Comparison of ENCODE assay signal across 11 mouse cellular contexts in the genomic region with DNA sequence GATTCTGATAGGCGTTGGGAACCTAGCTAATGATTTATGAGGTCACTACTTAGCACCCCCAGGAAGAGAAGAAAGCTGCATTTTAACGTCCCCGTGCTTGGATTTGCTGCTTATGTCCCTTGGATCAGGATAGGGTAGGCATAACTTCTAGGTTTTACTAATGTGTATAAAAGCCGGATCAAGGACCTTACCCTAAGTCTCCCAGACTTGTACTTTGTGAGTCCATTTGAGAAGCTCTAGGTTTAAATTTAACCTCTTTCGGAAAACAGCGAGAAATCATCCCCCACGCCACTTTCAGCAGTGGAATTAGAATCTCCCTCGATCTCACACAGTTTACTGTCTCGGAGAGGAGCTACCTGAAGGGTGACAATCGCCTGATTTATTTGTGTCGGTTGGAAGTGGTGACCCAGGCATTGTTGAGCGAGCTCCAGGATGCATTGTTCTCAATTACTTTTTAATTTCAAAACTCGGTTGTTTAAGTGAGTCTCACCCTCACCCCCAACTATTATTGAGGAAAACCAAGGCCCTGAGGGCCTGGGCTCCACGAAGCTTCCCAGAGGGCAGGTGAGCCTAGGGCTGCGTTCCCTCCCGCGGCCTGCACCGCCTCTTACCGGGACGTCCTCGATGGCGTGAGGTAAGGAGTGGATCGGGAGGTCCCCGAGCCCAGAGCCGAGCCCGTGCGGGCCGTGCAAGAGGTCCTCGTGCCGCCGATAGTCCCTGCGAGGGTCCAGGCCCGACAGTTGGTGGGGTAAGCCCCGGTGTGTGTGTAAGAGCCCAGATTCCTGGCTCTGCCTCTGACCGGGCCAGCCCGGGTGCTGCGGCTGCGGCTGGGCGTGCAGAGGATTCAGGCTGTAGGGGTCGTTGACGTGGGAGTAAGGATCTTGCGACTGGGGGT. TPM values are rescaled to one million over a fixed set of nuclear protein-coding genes. Genes with fewer than 3 reads are reported as not detected.
A peak's percentile ranks its signal among the peaks of the same experiment; 100 is the strongest.
DNase-seq lines count a peak whose midpoint lies in the region; ATAC-seq and TF ChIP-seq lines count a peak whose summit lies in the region.
"Had no signal": no experiment of that assay in that cellular context is flagged by ENCODE, and none has a peak within 500 bp of the region (broad histone marks: within the 10 kb centered on the region; RNA-seq: fewer than 3 reads in every experiment).

No protein-coding gene starts in this region.

- peaks cover 32% of the 10 kb centered on the region for H3K4me1 ChIP-seq in heart, embryonic 15.5 days (replicated peaks)
- no peaks in the 10 kb centered on the region for H3K4me1 ChIP-seq in hindbrain, embryonic 14.5 days (replicated peaks; ENCODE audit: control insufficient read depth, insufficient read depth, low read length)
- no peaks in the 10 kb centered on the region for H3K4me1 ChIP-seq in midbrain, postnatal 0 days (ENCODE audit: insufficient read depth, low read length)

- H3K27me3 ChIP-seq in heart, embryonic 15.5 days, result peaks cover 86% of the 10 kb centered on the region
- H3K27me3 ChIP-seq in hindbrain, embryonic 14.5 days (ENCODE audit: control insufficient read depth, insufficient read depth, low read length), result peaks cover 66% of the 10 kb centered on the region
- H3K27me3 ChIP-seq in midbrain, postnatal 0 days (ENCODE audit: insufficient read depth, low read length), result peaks cover 49% of the 10 kb centered on the region

- peak overlapping the region; percentile 13 for H3K4me3 ChIP-seq in heart, embryonic 15.5 days
- peak overlapping the region; percentile 47 for H3K4me3 ChIP-seq in hindbrain, embryonic 14.5 days (replicated peaks; ENCODE audit: low read length)
- H3K4me3 ChIP-seq in midbrain, postnatal 0 days (ENCODE audit: low read depth, low read length), result peak overlapping the region; percentile 33

- H3K4me2 ChIP-seq in heart, embryonic 15.5 days, result 0 out of 2 replicates have a peak overlapping the region, but pooled peaks have one; percentile 3
- peak overlapping the region; percentile 46 for H3K4me2 ChIP-seq in hindbrain, embryonic 14.5 days (replicated peaks)
- peak overlapping the region; percentile 21 for H3K4me2 ChIP-seq in midbrain, postnatal 0 days (ENCODE audit: low read depth, low read length, poor library complexity, severe bottlenecking)

- TF ChIP-seq CTCF in midbrain, postnatal 0 days (IDR thresholded peaks at IDR 0.05), result no peak

- no peaks in the 10 kb centered on the region for H3K9me3 ChIP-seq in heart, embryonic 15.5 days (replicated peaks)
- H3K9me3 ChIP-seq in hindbrain, embryonic 14.5 days (ENCODE audit: control insufficient read depth, low read length), result no peaks in the 10 kb centered on the region
- no peaks in the 10 kb centered on the region for H3K9me3 ChIP-seq in midbrain, postnatal 0 days (ENCODE audit: low read length)

- no peak for ATAC-seq in heart, embryonic 15.5 days (replicated peaks; ENCODE audit: insufficient number of reproducible peaks, insufficient read depth, low FRiP score, low read depth)
- ATAC-seq in hindbrain, embryonic 14.5 days (ENCODE audit: low FRiP score), result no peak
- ATAC-seq in midbrain, postnatal 0 days (ENCODE audit: low FRiP score), result no peak

- H3K27ac ChIP-seq in heart, embryonic 15.5 days, result no peak overlapping the region
- peak overlapping the region; percentile 93 for H3K27ac ChIP-seq in hindbrain, embryonic 14.5 days
- H3K27ac ChIP-seq in midbrain, postnatal 0 days (ENCODE audit: low read depth, low read length), result peak overlapping the region; percentile 28; the same call in 1 of the 2 replicates
- H3K27ac ChIP-seq: liver, embryonic 14.5 days had no signal

- H3K36me3 ChIP-seq in heart, embryonic 15.5 days, result no peaks in the 10 kb centered on the region
- H3K36me3 ChIP-seq in hindbrain, embryonic 14.5 days (replicated peaks; ENCODE audit: control insufficient read depth, insufficient read depth), result no peaks in the 10 kb centered on the region
- no peaks in the 10 kb centered on the region for H3K36me3 ChIP-seq in midbrain, postnatal 0 days (ENCODE audit: insufficient read depth, low read length)
- H3K36me3 ChIP-seq: G1E had no signal

- no peak overlapping the region for H3K9ac ChIP-seq in heart, embryonic 15.5 days
- H3K9ac ChIP-seq in hindbrain, embryonic 14.5 days, result peak overlapping the region; percentile 73
- peak overlapping the region; percentile 13; the same call in 1 of the 2 replicates for H3K9ac ChIP-seq in midbrain, postnatal 0 days (replicated peaks; ENCODE audit: low read length, poor library complexity, severe bottlenecking)
- H3K9ac ChIP-seq: liver, embryonic 14.5 days had no signal

- DNase-seq in heart, postnatal 14 days, result no peak
- DNase-seq in ZHBTc4 (ENCODE audit: low read depth, low spot score), result peak; percentile 65
- DNase-seq in hindbrain, embryonic 14.5 days (ENCODE audit: low spot score), result no peak
- no peak for DNase-seq in midbrain, postnatal 0 days (ENCODE audit: low spot score)
- DNase-seq in cerebellum, adult 8-10 months, result no peak
- no peak for DNase-seq in spleen, postnatal 36 days (ENCODE audit: low spot score in 2 of 2)
- no peak for DNase-seq in cerebellum, postnatal 14 days
- DNase-seq: gastrocnemius, postnatal 36 days had no signal

- 2% methylated on average over 42 of the region's 42 CpGs for WGBS in heart, embryonic 15.5 days
- under 1% methylated on average over 42 of the region's 42 CpGs for WGBS in hindbrain, embryonic 14.5 days
- 2% methylated on average over 42 of the region's 42 CpGs for WGBS in midbrain, postnatal 0 days

- intact Hi-C loops in heart, postnatal 14 days (cut with DNase I), result no loop called here

RNA-seq across cellular contexts. Expression of a gene that starts 10.2 kb away (rescaled TPM):
- polyA plus RNA-seq in heart, embryonic 15.5 days (2015; fragmentation: Nextera tagmentation; extraction: Ambion mirVana), result 0.08 and 0.30 TPM in 2 replicates
- total RNA-seq in heart, postnatal 14 days (2021), result under 1 TPM; 0.22 to 0.26 TPM
- 9.6 and 10.5 TPM in 2 replicates for polyA plus RNA-seq in hindbrain, embryonic 14.5 days (2014; fragmentation: Nextera tagmentation; extraction: Ambion mirVana)
- 1.3 and 4.0 TPM in 2 replicates for total RNA-seq in midbrain, postnatal 0 days (2014; rRNA removed)
- polyA plus RNA-seq in midbrain, postnatal 0 days (2015; fragmentation: Nextera tagmentation; extraction: Ambion mirVana), result 1.3 and 2.0 TPM in 2 replicates
- total RNA-seq: gastrocnemius, postnatal 36 days had no signal
